Mouse (Mus musculus) forebrain, embryonic 11.5 days (tissue): ENCODE data around the gene Ret. TPM values are rescaled to one million over a fixed set of nuclear protein-coding genes. Genes with fewer than 3 reads are reported as not detected.
A peak's percentile ranks its signal among the peaks of the same experiment; 100 is the strongest.

ENCODE experiments used
- ATAC-seq: fragments of 200-750 bp; cut with Nextera tagmentation; replicated peaks from 2 replicates; pipeline ENCODE4 v1.8.0; 2017; ENCODE audit warnings: moderate TSS enrichment; ENCODE audit not compliant: low FRiP score
- DNase-seq: peaks from one replicate; pipeline ENCODE4 v3.0.0-alpha.2; 2017; ENCODE audit warnings: low spot score
- H3K27ac ChIP-seq: fragments of 300-500 bp; sonication (generic); 2 replicates; pipeline ENCODE4 v1.5.1; 2014; ENCODE audit warnings: low read depth, low read length
- H3K27me3 ChIP-seq: fragments of 300-500 bp; sonication (generic); 2 replicates; pipeline ENCODE4 v1.6.1; 2014; ENCODE audit warnings: mild to moderate bottlenecking, low read length, mixed read lengths; ENCODE audit not compliant: control insufficient read depth, insufficient read depth
- H3K36me3 ChIP-seq: fragments of 300-500 bp; sonication (generic); 2 replicates; pipeline ENCODE4 v1.6.1; 2014; ENCODE audit warnings: mild to moderate bottlenecking, low read length, moderate library complexity, mixed read lengths; ENCODE audit not compliant: control insufficient read depth, insufficient read depth
- H3K4me1 ChIP-seq: fragments of 300-500 bp; sonication (generic); replicated peaks from 2 replicates; pipeline ENCODE4 v1.6.1; 2014; ENCODE audit warnings: low read length, mixed read lengths; ENCODE audit not compliant: control insufficient read depth, insufficient read depth
- H3K4me2 ChIP-seq: fragments of 300-500 bp; sonication (generic); 2 replicates; pipeline ENCODE4 v1.6.1; 2014; ENCODE audit warnings: low read depth, mild to moderate bottlenecking, low read length, moderate library complexity, mixed read lengths; ENCODE audit not compliant: severe bottlenecking
- H3K4me3 ChIP-seq: fragments of 300-500 bp; sonication (generic); 2 replicates; pipeline ENCODE4 v1.5.1; 2014; ENCODE audit warnings: low read depth, low read length
- H3K9ac ChIP-seq: fragments of 300-500 bp; sonication (generic); 2 replicates; pipeline ENCODE4 v1.6.1; 2014; ENCODE audit warnings: low read length
- H3K9me3 ChIP-seq: fragments of 300-500 bp; sonication (generic); 2 replicates; pipeline ENCODE4 v1.6.1; 2016; ENCODE audit warnings: low read length, mixed read lengths; ENCODE audit not compliant: control insufficient read depth
- WGBS: fragments of 180-500 bp; shearing (Covaris S2); extraction: QIAGEN DNeasy Blood & Tissue Kit; methylation state at CpG from one replicate; pipeline ENCODE4 v1.1.7; 2014; 5-methylcytosine and 5-hydroxymethylcytosine counted together
- polyA plus RNA-seq: library from polyadenylated mRNA; unstranded; fragments of >200 nt; fragmentation: Nextera tagmentation; extraction: Ambion mirVana; gene quantifications from 2 replicates; pipeline ENCODE4 v1.2.1, GENCODE M21; 2014

The Ret gene
- polyA plus RNA-seq, 1 experiment from 2014 or later = 0.39 TPM

DNA sequence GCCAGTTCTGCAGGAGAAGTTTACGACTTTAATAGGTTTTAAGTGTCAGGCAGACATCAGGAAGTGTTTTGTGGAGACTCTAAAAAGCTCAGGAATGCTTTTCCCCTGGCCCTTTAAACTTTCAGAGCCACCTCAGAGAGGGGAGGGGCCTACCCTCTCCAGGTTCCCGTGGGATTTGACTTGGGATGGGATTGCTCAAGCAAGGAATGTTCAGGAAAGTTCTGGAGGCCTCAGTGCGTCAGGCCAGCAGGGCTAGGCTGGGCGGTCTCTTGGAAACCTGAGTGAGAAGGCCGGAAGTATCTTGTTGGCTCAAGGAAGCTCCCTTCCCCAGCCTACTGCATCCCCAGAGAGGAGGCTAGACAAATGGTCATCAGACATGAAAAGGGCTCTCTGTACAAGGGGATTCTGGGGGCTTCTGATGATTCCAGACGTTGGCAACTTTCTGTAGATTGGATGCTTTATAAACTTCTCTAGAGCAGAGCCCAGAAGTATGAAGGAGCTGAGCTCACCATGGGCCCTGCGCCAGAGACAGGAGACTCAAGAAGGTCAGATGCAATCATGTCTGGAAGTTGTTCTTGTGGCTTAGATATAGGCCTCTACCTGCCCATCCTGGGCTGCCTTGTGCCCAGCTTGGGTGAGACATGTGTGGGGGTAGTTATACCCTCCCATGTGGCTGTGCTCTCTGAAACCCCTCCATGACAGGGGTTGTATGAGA, 7.8 kb upstream of the Ret start:
- Histone ChIP-seq H3K4me3 (no peak overlapping the region), H3K27me3 (no peaks in the 10 kb centered on the region), H3K9me3 (no peaks in the 10 kb centered on the region), H3K27ac (no peak overlapping the region), H3K4me2 (no peak overlapping the region), H3K4me1 (no peaks in the 10 kb centered on the region), H3K9ac (no peak overlapping the region), H3K36me3 (no peaks in the 10 kb centered on the region)
- DNase-seq = no peak
- WGBS = 55% methylated on average over 7 of the region's 7 CpGs
- no peak for ATAC-seq

DNA sequence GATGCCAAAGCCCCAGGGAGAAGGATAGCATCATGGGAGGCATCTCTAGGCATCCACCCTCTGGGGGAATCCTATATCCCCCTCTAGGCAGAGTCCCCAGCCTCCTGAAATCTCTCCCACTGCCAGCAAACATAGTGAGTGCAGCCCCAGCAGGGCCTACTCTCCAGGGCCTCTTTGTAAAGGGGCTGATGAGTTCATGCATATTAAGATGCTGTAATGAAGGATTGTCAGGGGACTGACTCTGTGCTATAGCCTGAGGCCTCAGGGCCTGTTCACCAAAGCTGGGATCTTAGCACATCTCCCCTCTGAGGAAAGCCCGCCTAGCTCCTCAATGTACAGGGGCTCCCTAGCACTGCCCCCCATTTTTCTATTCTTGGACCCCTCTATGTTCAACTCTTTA, 6.6 kb upstream of the Ret start:
- Histone ChIP-seq H3K4me3 (no peak overlapping the region), H3K9me3 (no peaks in the 10 kb centered on the region), H3K4me1 (no peaks in the 10 kb centered on the region), H3K36me3 (no peaks in the 10 kb centered on the region), H3K27ac (no peak overlapping the region), H3K27me3 (no peaks in the 10 kb centered on the region; the same call in 1 of the 2 replicates), H3K4me2 (no peak overlapping the region), H3K9ac (no peak overlapping the region)
- no peak for DNase-seq
- WGBS = 68% methylated on average over 1 of the region's 1 CpGs
- ATAC-seq = no peak

DNA sequence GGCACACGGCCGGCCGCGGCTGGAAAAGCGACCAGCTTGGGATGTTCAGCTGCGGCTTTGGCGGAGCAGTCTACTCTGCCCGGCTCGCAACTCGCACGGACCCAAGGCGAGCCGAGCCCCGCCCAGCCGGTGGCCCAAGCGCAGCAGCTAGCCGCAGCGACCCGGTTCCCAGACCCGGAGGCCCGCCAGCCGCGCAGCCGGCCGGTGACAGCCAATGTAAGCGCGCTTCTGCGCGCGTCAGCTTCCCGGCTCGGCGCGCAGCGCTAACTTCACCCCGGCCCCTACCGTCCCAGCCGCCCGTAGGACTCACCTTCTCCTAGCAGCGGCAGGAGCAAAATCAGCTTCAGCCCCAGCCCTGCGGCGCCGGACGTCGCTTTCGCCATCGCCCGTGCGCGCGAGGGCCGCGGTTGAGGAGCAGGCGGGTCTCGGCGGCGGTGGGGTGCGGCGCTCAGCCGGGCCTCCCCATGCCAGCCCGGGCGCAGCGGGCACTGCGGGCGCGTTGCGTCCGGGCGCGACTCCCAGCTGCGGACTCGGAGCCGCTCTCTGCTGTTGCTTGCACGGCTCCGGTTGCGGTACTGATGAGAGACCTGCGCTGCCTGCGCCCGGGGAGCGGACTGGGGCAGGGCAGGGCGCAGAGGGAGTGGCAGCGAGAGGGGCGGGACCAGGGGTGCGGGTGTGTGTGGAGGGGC, 623 bp downstream of the Ret start:
- H3K9ac ChIP-seq = peak overlapping the region; percentile 27; the same call in 1 of the 2 replicates
- H3K4me1 ChIP-seq = peaks cover 7% of the 10 kb centered on the region; the same call in 1 of the 2 replicates
- no peak overlapping the region for H3K27ac ChIP-seq
- WGBS = under 1% methylated on average over 80 of the region's 84 CpGs
- DNase-seq (peak; percentile 77), ATAC-seq (peak; percentile 45)
- peak overlapping the region; percentile 99 for H3K4me2 ChIP-seq
- peaks cover 44% of the 10 kb centered on the region for H3K27me3 ChIP-seq
- H3K9me3 ChIP-seq = no peaks in the 10 kb centered on the region
- H3K36me3 ChIP-seq = no peaks in the 10 kb centered on the region
- H3K4me3 ChIP-seq = peak overlapping the region; percentile 56

DNA sequence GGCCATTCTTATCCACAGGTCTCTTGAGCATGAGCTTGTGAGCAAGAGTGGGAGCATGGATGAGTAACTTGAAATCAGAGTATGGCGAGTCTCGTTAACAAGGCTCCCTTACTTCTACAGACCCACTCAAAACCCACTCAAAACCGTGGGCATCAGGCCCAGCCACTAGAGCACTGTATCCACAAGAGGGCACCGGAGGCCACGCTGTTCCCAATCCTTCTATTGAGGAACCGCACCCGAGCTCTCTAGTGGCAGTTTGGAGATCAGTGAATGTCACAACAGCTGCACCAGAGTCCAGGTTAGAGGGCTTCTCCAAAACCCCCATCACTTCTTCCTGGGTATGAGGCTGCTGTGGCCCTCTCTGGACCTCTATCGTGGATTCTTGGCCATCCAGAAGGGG, 2.4 kb downstream of the Ret start:
- 28% methylated on average over 8 of the region's 8 CpGs for WGBS
- Histone ChIP-seq H3K4me1 (peaks cover 7% of the 10 kb centered on the region; the same call in 1 of the 2 replicates), H3K36me3 (no peaks in the 10 kb centered on the region), H3K4me2 (no peak overlapping the region), H3K27me3 (peaks cover 44% of the 10 kb centered on the region), H3K4me3 (no peak overlapping the region), H3K9me3 (no peaks in the 10 kb centered on the region), H3K9ac (no peak overlapping the region), H3K27ac (no peak overlapping the region)
- ATAC-seq (no peak), DNase-seq (peak; percentile 72)

DNA sequence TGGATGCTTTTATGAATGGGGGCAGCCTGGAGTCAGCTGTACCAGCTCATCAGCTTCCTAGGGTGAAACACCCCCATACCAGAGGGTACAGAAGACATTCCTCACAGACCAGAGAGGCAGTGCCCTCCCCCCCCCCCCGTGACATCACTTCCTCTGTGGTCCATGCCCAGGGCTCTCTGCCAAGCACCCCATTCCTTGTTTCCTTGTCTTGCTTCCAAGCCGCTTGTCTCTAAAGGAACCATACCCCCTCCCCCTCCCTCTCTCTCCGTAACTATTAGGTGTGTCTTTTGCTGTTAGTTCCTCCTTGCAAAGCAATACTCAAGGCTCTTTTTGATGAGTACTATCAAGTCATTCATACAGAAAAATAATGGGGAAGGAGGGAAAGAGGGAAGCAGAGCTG, 4.6 kb downstream of the Ret start:
- Histone ChIP-seq H3K4me1 (peaks cover 7% of the 10 kb centered on the region; the same call in 1 of the 2 replicates), H3K9ac (no peak overlapping the region), H3K4me2 (no peak overlapping the region), H3K4me3 (no peak overlapping the region), H3K27ac (no peak overlapping the region), H3K27me3 (peaks cover 32% of the 10 kb centered on the region), H3K9me3 (no peaks in the 10 kb centered on the region), H3K36me3 (no peaks in the 10 kb centered on the region)
- 64% methylated on average over 3 of the region's 3 CpGs for WGBS
- DNase-seq (no peak), ATAC-seq (no peak)

DNA sequence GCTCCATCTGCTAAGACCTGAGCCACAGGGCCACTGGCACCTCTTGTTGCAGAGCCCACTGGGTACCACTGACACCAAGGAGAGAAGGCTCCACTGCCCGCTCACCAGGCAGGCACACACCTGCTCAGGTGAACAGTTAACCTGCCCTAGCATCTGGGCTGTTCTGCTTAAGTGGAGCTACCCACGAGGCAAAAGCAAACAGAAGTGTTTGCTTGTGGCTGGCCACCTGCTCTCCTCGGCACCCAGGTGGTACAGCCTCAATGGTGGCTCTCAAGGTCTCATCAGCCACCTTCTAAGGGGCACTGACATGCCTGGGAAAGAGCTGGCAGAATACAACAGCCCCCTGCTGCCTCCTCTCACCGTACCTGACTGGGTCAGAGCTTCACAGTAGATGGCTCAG, 5.3 kb downstream of the Ret start:
- Histone ChIP-seq H3K27me3 (peaks cover 25% of the 10 kb centered on the region), H3K9ac (no peak overlapping the region), H3K36me3 (no peaks in the 10 kb centered on the region), H3K27ac (no peak overlapping the region), H3K4me3 (no peak overlapping the region), H3K4me1 (peaks cover 7% of the 10 kb centered on the region; the same call in 1 of the 2 replicates), H3K4me2 (no peak overlapping the region), H3K9me3 (no peaks in the 10 kb centered on the region)
- 66% methylated on average over 4 of the region's 4 CpGs for WGBS
- DNase-seq (no peak), ATAC-seq (no peak)

DNA sequence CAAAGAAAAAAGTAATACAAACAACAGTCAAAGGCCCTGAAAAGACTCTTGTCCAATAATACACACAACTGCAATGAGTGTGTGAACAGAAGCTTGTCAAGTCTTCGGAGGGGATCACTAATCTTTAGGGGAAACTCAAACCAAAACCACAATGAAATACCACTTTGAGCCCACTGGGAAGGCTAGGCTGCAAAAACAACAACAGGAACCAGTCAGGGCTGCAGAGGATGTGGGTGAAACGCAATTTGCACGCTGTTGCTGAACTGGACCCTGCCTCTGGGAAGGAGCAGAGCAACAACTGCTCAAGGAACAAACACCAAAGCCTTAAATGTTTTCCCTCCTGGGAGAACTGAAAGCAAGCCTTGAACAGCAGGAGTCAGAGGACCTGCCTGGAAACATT, 7.8 kb downstream of the Ret start:
- DNase-seq (no peak), ATAC-seq (no peak)
- WGBS = 67% methylated on average over 3 of the region's 3 CpGs
- Histone ChIP-seq H3K9me3 (no peaks in the 10 kb centered on the region), H3K4me3 (no peak overlapping the region), H3K4me1 (0 out of 2 replicates have a peak, but pooled peaks cover 2% of the 10 kb centered on the region), H3K4me2 (no peak overlapping the region), H3K27me3 (peaks cover 2% of the 10 kb centered on the region; the same call in 1 of the 2 replicates), H3K36me3 (no peaks in the 10 kb centered on the region), H3K9ac (no peak overlapping the region), H3K27ac (no peak overlapping the region)

DNA sequence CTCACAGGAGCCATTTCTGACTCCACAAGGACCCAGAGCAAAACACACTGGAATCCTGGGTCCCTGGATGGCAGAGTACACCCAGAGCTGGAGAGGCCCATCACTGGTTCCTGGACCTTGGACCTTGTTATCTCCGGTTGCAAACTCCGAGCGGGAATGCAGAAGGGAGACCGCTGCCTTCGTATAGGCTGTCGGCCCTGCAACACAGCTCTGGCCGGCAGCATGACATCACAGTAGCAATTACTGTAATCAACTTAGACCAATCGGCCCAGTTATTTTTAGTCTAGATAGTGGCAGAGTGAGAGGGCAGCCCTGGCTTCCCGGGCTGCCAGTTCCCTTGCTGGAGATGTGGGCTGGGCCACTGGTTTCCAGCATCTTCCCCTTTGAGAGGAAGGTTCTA, 8.9 kb downstream of the Ret start:
- ATAC-seq = no peak
- Histone ChIP-seq H3K4me3 (no peak overlapping the region), H3K9ac (no peak overlapping the region), H3K4me1 (0 out of 2 replicates have a peak, but pooled peaks cover 2% of the 10 kb centered on the region), H3K27me3 (no peaks in the 10 kb centered on the region), H3K27ac (no peak overlapping the region), H3K4me2 (no peak overlapping the region), H3K9me3 (no peaks in the 10 kb centered on the region), H3K36me3 (no peaks in the 10 kb centered on the region)
- no peak for DNase-seq
- 88% methylated on average over 9 of the region's 9 CpGs for WGBS
